Mouse (Mus musculus): ENCODE results near the gene Sod3. TPM values are rescaled to one million over a fixed set of nuclear protein-coding genes. Genes with fewer than 3 reads are reported as not detected.

Gene Sod3
- polyA plus RNA-seq, 1 experiment from 2014 or later: 0.92 TPM

- Histone ChIP-seq H3K9me3 (ENCODE audit: control insufficient read depth, low read length) (no peaks in the 10 kb centered on the region), H3K4me1 (ENCODE audit: control insufficient read depth, insufficient read depth, low read length) (no peaks in the 10 kb centered on the region), H3K27ac (ENCODE audit: low read depth, low read length) (no peak overlapping the region), H3K9ac (replicated peaks; ENCODE audit: low read depth, low read length) (no peak overlapping the region), H3K27me3 (ENCODE audit: control insufficient read depth, insufficient read depth, low read length) (no peaks in the 10 kb centered on the region), H3K4me2 (ENCODE audit: low read depth, low read length) (no peak overlapping the region), H3K36me3 (ENCODE audit: control insufficient read depth, insufficient read depth, low read length) (no peaks in the 10 kb centered on the region), H3K4me3 (ENCODE audit: low read depth, low read length) (no peak overlapping the region)
- WGBS: 91% methylated on average over 5 of the region's 5 CpGs
- no peak for ATAC-seq (ENCODE audit: low read depth)
These were observed 10.9 kb upstream of the Sod3 start for GRCm38 (mm10) chr5:52352730-52353129.

- Histone ChIP-seq H3K4me3 (ENCODE audit: low read depth, low read length) (no peak overlapping the region), H3K27ac (ENCODE audit: low read depth, low read length) (no peak overlapping the region), H3K9ac (replicated peaks; ENCODE audit: low read depth, low read length) (no peak overlapping the region), H3K4me2 (ENCODE audit: low read depth, low read length) (no peak overlapping the region), H3K27me3 (ENCODE audit: control insufficient read depth, insufficient read depth, low read length) (no peaks in the 10 kb centered on the region), H3K36me3 (ENCODE audit: control insufficient read depth, insufficient read depth, low read length) (no peaks in the 10 kb centered on the region), H3K4me1 (ENCODE audit: control insufficient read depth, insufficient read depth, low read length) (no peaks in the 10 kb centered on the region), H3K9me3 (ENCODE audit: control insufficient read depth, low read length) (no peaks in the 10 kb centered on the region)
- WGBS: 50% methylated on average over 4 of the region's 4 CpGs
- ATAC-seq (ENCODE audit: low read depth): no peak
These were observed 9.2 kb upstream of the Sod3 start for GRCm38 (mm10) chr5:52354441-52354840.

- H3K36me3 ChIP-seq (ENCODE audit: control insufficient read depth, insufficient read depth, low read length): no peaks in the 10 kb centered on the region
- no peaks in the 10 kb centered on the region for H3K9me3 ChIP-seq (ENCODE audit: control insufficient read depth, low read length)
- no peak for ATAC-seq (ENCODE audit: low read depth)
- H3K4me1 ChIP-seq (ENCODE audit: control insufficient read depth, insufficient read depth, low read length): no peaks in the 10 kb centered on the region
- no peak overlapping the region for H3K9ac ChIP-seq (replicated peaks; ENCODE audit: low read depth, low read length)
- no peak overlapping the region for H3K4me3 ChIP-seq (ENCODE audit: low read depth, low read length)
- H3K27ac ChIP-seq (ENCODE audit: low read depth, low read length): no peak overlapping the region
- no peaks in the 10 kb centered on the region for H3K27me3 ChIP-seq (ENCODE audit: control insufficient read depth, insufficient read depth, low read length)
- WGBS: 85% methylated on average over 7 of the region's 7 CpGs
- H3K4me2 ChIP-seq (ENCODE audit: low read depth, low read length): no peak overlapping the region
These were observed 8.0 kb upstream of the Sod3 start for GRCm38 (mm10) chr5:52355612-52356011.

- 28% methylated on average over 9 of the region's 9 CpGs for WGBS
- no peaks in the 10 kb centered on the region for H3K27me3 ChIP-seq (ENCODE audit: control insufficient read depth, insufficient read depth, low read length)
- H3K9ac ChIP-seq (replicated peaks; ENCODE audit: low read depth, low read length): no peak overlapping the region
- no peak overlapping the region for H3K4me3 ChIP-seq (ENCODE audit: low read depth, low read length)
- ATAC-seq (ENCODE audit: low read depth): peak; percentile 67
- no peaks in the 10 kb centered on the region for H3K36me3 ChIP-seq (ENCODE audit: control insufficient read depth, insufficient read depth, low read length)
- no peak overlapping the region for H3K27ac ChIP-seq (ENCODE audit: low read depth, low read length)
- H3K9me3 ChIP-seq (ENCODE audit: control insufficient read depth, low read length): no peaks in the 10 kb centered on the region
- no peaks in the 10 kb centered on the region for H3K4me1 ChIP-seq (ENCODE audit: control insufficient read depth, insufficient read depth, low read length)
- H3K4me2 ChIP-seq (ENCODE audit: low read depth, low read length): no peak overlapping the region
These were observed 6.3 kb upstream of the Sod3 start for GRCm38 (mm10) chr5:52357175-52357754.

GRCm38 (mm10) chr5:52358120-52358519 is 5.5 kb upstream of the Sod3 start:
- Histone ChIP-seq H3K27me3 (ENCODE audit: control insufficient read depth, insufficient read depth, low read length) (no peaks in the 10 kb centered on the region), H3K36me3 (ENCODE audit: control insufficient read depth, insufficient read depth, low read length) (no peaks in the 10 kb centered on the region), H3K4me3 (ENCODE audit: low read depth, low read length) (no peak overlapping the region), H3K4me2 (ENCODE audit: low read depth, low read length) (no peak overlapping the region), H3K27ac (ENCODE audit: low read depth, low read length) (no peak overlapping the region), H3K9me3 (ENCODE audit: control insufficient read depth, low read length) (no peaks in the 10 kb centered on the region), H3K9ac (replicated peaks; ENCODE audit: low read depth, low read length) (no peak overlapping the region), H3K4me1 (ENCODE audit: control insufficient read depth, insufficient read depth, low read length) (no peaks in the 10 kb centered on the region)
- no peak for ATAC-seq (ENCODE audit: low read depth)
- 92% methylated on average over 6 of the region's 6 CpGs for WGBS

- no peak overlapping the region for H3K4me2 ChIP-seq (ENCODE audit: low read depth, low read length)
These were observed 3.1 kb upstream of the Sod3 start for GRCm38 (mm10) chr5:52360286-52361049.

GRCm38 (mm10) chr5:52362776-52363467 is 669 bp upstream of the Sod3 start:
- Histone ChIP-seq H3K4me1 (ENCODE audit: control insufficient read depth, insufficient read depth, low read length) (no peaks in the 10 kb centered on the region), H3K36me3 (ENCODE audit: control insufficient read depth, insufficient read depth, low read length) (no peaks in the 10 kb centered on the region), H3K27ac (ENCODE audit: low read depth, low read length) (no peak overlapping the region), H3K27me3 (ENCODE audit: control insufficient read depth, insufficient read depth, low read length) (no peaks in the 10 kb centered on the region), H3K9ac (replicated peaks; ENCODE audit: low read depth, low read length) (no peak overlapping the region), H3K4me2 (ENCODE audit: low read depth, low read length) (no peak overlapping the region), H3K9me3 (ENCODE audit: control insufficient read depth, low read length) (no peaks in the 10 kb centered on the region), H3K4me3 (ENCODE audit: low read depth, low read length) (no peak overlapping the region)
- ATAC-seq (ENCODE audit: low read depth): no peak
- WGBS: 70% methylated on average over 6 of the region's 6 CpGs

More at GRCm38 (mm10) chr5:52360286-52361049, 3.1 kb upstream of the Sod3 start:
- Histone ChIP-seq H3K27ac (ENCODE audit: low read depth, low read length) (no peak overlapping the region), H3K9ac (replicated peaks; ENCODE audit: low read depth, low read length) (no peak overlapping the region), H3K36me3 (ENCODE audit: control insufficient read depth, insufficient read depth, low read length) (no peaks in the 10 kb centered on the region), H3K4me1 (ENCODE audit: control insufficient read depth, insufficient read depth, low read length) (no peaks in the 10 kb centered on the region), H3K4me3 (ENCODE audit: low read depth, low read length) (no peak overlapping the region), H3K27me3 (ENCODE audit: control insufficient read depth, insufficient read depth, low read length) (no peaks in the 10 kb centered on the region), H3K9me3 (ENCODE audit: control insufficient read depth, low read length) (no peaks in the 10 kb centered on the region)
- peak; percentile 53; the same call in 1 of the 2 replicates for ATAC-seq (ENCODE audit: low read depth)
- WGBS: 62% methylated on average over 21 of the region's 21 CpGs

- Histone ChIP-seq H3K4me3 (ENCODE audit: low read depth, low read length) (no peak overlapping the region), H3K36me3 (ENCODE audit: control insufficient read depth, insufficient read depth, low read length) (no peaks in the 10 kb centered on the region), H3K4me2 (ENCODE audit: low read depth, low read length) (no peak overlapping the region), H3K9me3 (ENCODE audit: control insufficient read depth, low read length) (no peaks in the 10 kb centered on the region), H3K27ac (ENCODE audit: low read depth, low read length) (no peak overlapping the region), H3K4me1 (ENCODE audit: control insufficient read depth, insufficient read depth, low read length) (no peaks in the 10 kb centered on the region), H3K27me3 (ENCODE audit: control insufficient read depth, insufficient read depth, low read length) (no peaks in the 10 kb centered on the region), H3K9ac (replicated peaks; ENCODE audit: low read depth, low read length) (no peak overlapping the region)
- ATAC-seq (ENCODE audit: low read depth): no peak
- WGBS: 50% methylated on average over 5 of the region's 5 CpGs
These were observed 930 bp downstream of the Sod3 start for GRCm38 (mm10) chr5:52364521-52364920.

GRCm38 (mm10) chr5:52365930-52366329 is 2.3 kb downstream of the Sod3 start:
- Histone ChIP-seq H3K4me2 (ENCODE audit: low read depth, low read length) (no peak overlapping the region), H3K36me3 (ENCODE audit: control insufficient read depth, insufficient read depth, low read length) (no peaks in the 10 kb centered on the region), H3K27me3 (ENCODE audit: control insufficient read depth, insufficient read depth, low read length) (no peaks in the 10 kb centered on the region), H3K27ac (ENCODE audit: low read depth, low read length) (no peak overlapping the region), H3K4me1 (ENCODE audit: control insufficient read depth, insufficient read depth, low read length) (no peaks in the 10 kb centered on the region), H3K9ac (replicated peaks; ENCODE audit: low read depth, low read length) (no peak overlapping the region), H3K9me3 (ENCODE audit: control insufficient read depth, low read length) (no peaks in the 10 kb centered on the region), H3K4me3 (ENCODE audit: low read depth, low read length) (no peak overlapping the region)
- ATAC-seq (ENCODE audit: low read depth): no peak
- 89% methylated on average over 5 of the region's 5 CpGs for WGBS
